Mouse (Mus musculus) kidney, embryonic 14.5 days (tissue): ENCODE measurements around the gene Spsb1. TPM values are rescaled to one million over a fixed set of nuclear protein-coding genes. Genes with fewer than 3 reads are reported as not detected.

Experiments
- ATAC-seq: fragments of 200-750 bp; cut with Nextera tagmentation; 2 replicates; pipeline ENCODE4 v1.8.0; 2017; ENCODE audit warnings: moderate number of reproducible peaks, mild to moderate bottlenecking, moderate TSS enrichment, moderate library complexity; ENCODE audit not compliant: low FRiP score, low TSS enrichment
- H3K27ac ChIP-seq: fragments of 300-500 bp; sonication (generic); 2 replicates; pipeline ENCODE4 v1.5.1; 2014; ENCODE audit warnings: low read depth, mild to moderate bottlenecking, low read length, moderate library complexity, mixed read lengths
- H3K27me3 ChIP-seq: fragments of 300-500 bp; sonication (generic); 2 replicates; pipeline ENCODE4 v1.6.1; 2014; ENCODE audit warnings: mild to moderate bottlenecking, low read length; ENCODE audit not compliant: control insufficient read depth, insufficient read depth
- H3K36me3 ChIP-seq: fragments of 300-500 bp; sonication (generic); 2 replicates; pipeline ENCODE4 v1.6.1; 2014; ENCODE audit warnings: low read length, mixed read lengths; ENCODE audit not compliant: control insufficient read depth, insufficient read depth
- H3K4me1 ChIP-seq: fragments of 300-500 bp; sonication (generic); 2 replicates; pipeline ENCODE4 v1.6.1; 2014; ENCODE audit warnings: low read length, mixed read lengths; ENCODE audit not compliant: control insufficient read depth, insufficient read depth
- H3K4me2 ChIP-seq: fragments of 300-500 bp; sonication (generic); replicated peaks from 2 replicates; pipeline ENCODE4 v1.6.1; 2014; ENCODE audit warnings: low read depth, mild to moderate bottlenecking, low read length
- H3K4me3 ChIP-seq: fragments of 300-500 bp; sonication (generic); 2 replicates; pipeline ENCODE4 v1.5.1; 2014; ENCODE audit warnings: mild to moderate bottlenecking, low read length
- H3K9ac ChIP-seq: fragments of 300-500 bp; sonication (generic); 2 replicates; pipeline ENCODE4 v1.6.1; 2014; ENCODE audit warnings: low read depth, mild to moderate bottlenecking, low read length, moderate library complexity
- H3K9me3 ChIP-seq: fragments of 300-500 bp; sonication (generic); 2 replicates; pipeline ENCODE4 v1.6.1; 2016; ENCODE audit warnings: low read length; ENCODE audit not compliant: control insufficient read depth
- WGBS: fragments of 180-500 bp; shearing (Covaris S2); extraction: QIAGEN DNeasy Blood & Tissue Kit; methylation state at CpG from one replicate; pipeline ENCODE4 v1.1.7; 2014; 5-methylcytosine and 5-hydroxymethylcytosine counted together
- polyA plus RNA-seq: library from polyadenylated mRNA; unstranded; fragments of >200 nt; fragmentation: Nextera tagmentation; extraction: Ambion mirVana; gene quantifications from 2 replicates; pipeline ENCODE4 v1.2.1, GENCODE M21; 2014

The Spsb1 gene
- polyA plus RNA-seq, 1 experiment from 2014 or later: 9.6 TPM

DNA sequence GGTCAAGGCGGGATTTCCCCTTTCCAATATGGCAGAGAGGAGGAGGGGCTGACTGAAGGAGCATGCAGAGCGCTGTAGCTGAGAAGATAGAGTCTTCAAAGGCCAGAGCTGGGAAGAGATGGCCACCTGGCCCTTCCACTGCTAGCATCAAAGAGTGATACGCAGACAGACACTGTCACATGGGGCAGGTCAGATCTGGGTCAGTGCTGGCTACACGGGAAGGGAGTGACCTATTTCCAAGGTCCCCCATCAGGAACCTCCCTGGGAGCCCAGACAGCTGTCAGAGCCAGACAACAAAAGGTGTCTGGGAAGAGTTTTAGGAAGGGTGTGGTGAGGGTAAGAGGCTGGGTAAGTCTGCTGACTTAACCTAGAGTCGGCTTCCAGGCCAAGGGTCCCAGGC, 17.9 kb downstream of the Spsb1 start:
- H3K36me3 ChIP-seq: no peaks in the 10 kb centered on the region
- 42% methylated on average over 5 of the region's 5 CpGs for WGBS
- no peak overlapping the region for H3K27ac ChIP-seq
- H3K9ac ChIP-seq: no peak overlapping the region
- H3K9me3 ChIP-seq: no peaks in the 10 kb centered on the region
- ATAC-seq: no peak; the same call in 1 of the 2 replicates
- no peak overlapping the region for H3K4me3 ChIP-seq
- peaks cover 18% of the 10 kb centered on the region for H3K4me1 ChIP-seq
- H3K27me3 ChIP-seq: no peaks in the 10 kb centered on the region
- H3K4me2 ChIP-seq: no peak overlapping the region

DNA sequence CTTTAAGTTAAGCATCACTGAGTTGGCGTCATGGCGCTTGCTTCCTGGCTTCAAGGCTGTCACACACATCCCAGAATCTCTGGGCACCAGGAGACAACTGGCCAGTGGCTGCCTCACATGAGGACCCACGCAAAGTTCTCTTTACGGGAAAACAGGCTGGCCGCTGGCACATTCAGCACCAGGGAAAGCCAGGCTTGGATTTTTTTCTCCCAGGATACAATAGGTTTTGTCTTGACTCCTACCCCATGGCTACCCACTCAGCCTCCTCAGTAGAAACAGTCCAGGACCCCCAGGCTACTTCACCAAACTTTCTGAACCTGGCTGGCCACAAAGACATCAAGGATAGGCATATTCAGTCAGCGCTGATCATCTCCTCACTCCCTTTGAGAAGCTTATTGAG, 19.4 kb downstream of the Spsb1 start:
- Histone ChIP-seq H3K9me3 (no peaks in the 10 kb centered on the region), H3K4me3 (no peak overlapping the region), H3K36me3 (no peaks in the 10 kb centered on the region), H3K27ac (no peak overlapping the region), H3K4me2 (no peak overlapping the region), H3K4me1 (peaks cover 18% of the 10 kb centered on the region), H3K9ac (no peak overlapping the region), H3K27me3 (no peaks in the 10 kb centered on the region)
- no peak for ATAC-seq
- WGBS: 86% methylated on average over 6 of the region's 6 CpGs

- H3K4me3 ChIP-seq: no peak overlapping the region
- no peaks in the 10 kb centered on the region for H3K36me3 ChIP-seq
- H3K27ac ChIP-seq: no peak overlapping the region
- peaks cover 9% of the 10 kb centered on the region for H3K4me1 ChIP-seq
- H3K9ac ChIP-seq: no peak overlapping the region
- no peak overlapping the region for H3K4me2 ChIP-seq
- H3K9me3 ChIP-seq: no peaks in the 10 kb centered on the region
- 72% methylated on average over 16 of the region's 16 CpGs for WGBS
- H3K27me3 ChIP-seq: no peaks in the 10 kb centered on the region
- no peak for ATAC-seq
Observed at GRCm38 (mm10) chr4:149933519-149934245, 21.2 kb downstream of the Spsb1 start.

DNA sequence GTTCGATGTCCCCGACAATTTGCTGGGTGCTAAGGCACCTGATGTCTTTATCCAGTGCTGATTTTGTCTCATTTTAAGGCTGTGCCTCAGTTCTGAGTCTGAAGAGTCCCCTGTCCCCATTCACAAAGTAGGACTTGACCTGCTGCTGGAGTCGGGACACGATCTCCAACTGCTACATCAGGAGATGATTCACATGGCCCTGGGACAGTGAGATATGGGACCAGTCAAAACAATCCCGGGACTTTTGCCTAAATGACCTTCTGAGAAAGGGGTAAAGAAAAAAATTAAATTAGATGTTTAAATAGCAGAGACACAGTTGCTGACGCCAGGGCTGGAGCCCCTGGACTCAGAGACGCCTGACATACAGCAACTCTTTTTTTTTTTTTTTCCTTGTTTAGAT, 21.8 kb downstream of the Spsb1 start:
- ATAC-seq: no peak
- no peak overlapping the region for H3K9ac ChIP-seq
- H3K4me3 ChIP-seq: no peak overlapping the region
- WGBS: 90% methylated on average over 7 of the region's 7 CpGs
- no peaks in the 10 kb centered on the region for H3K36me3 ChIP-seq
- H3K27me3 ChIP-seq: no peaks in the 10 kb centered on the region
- H3K4me2 ChIP-seq: no peak overlapping the region
- H3K4me1 ChIP-seq: peaks cover 9% of the 10 kb centered on the region; the same call in 1 of the 2 replicates
- H3K27ac ChIP-seq: no peak overlapping the region
- no peaks in the 10 kb centered on the region for H3K9me3 ChIP-seq

- Histone ChIP-seq H3K4me1 (peaks cover 9% of the 10 kb centered on the region; the same call in 1 of the 2 replicates), H3K27me3 (no peaks in the 10 kb centered on the region), H3K4me2 (no peak overlapping the region), H3K36me3 (no peaks in the 10 kb centered on the region), H3K4me3 (no peak overlapping the region), H3K9ac (no peak overlapping the region), H3K9me3 (no peaks in the 10 kb centered on the region), H3K27ac (no peak overlapping the region)
- no peak for ATAC-seq
- WGBS: 86% methylated on average over 9 of the region's 9 CpGs
Observed at GRCm38 (mm10) chr4:149932108-149932815, 22.6 kb downstream of the Spsb1 start.

DNA sequence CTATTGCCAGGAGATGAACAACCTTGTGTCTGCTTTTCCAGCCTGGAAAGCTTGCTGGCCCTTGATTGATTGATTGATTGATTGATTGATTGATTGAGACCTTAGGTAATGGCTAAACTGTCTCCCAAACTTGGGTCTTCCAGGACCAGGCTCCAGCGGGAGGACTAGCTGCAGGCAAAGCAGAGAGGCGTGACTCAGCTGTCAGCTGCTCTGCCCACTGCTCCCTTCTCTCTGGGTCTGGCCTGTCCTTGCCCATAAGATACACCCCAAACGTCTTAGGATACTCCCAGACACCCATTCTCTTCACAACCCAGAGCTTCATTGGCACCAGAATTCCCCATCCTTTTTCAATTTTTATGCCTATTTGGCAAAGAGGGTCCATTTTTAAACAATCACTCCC, 24.1 kb downstream of the Spsb1 start:
- no peak overlapping the region for H3K4me3 ChIP-seq
- 0 out of 2 replicates have a peak, but pooled peaks cover 3% of the 10 kb centered on the region for H3K4me1 ChIP-seq
- no peak overlapping the region for H3K4me2 ChIP-seq
- ATAC-seq: no peak
- H3K27me3 ChIP-seq: no peaks in the 10 kb centered on the region
- no peak overlapping the region for H3K27ac ChIP-seq
- H3K36me3 ChIP-seq: no peaks in the 10 kb centered on the region
- H3K9me3 ChIP-seq: peaks cover 2% of the 10 kb centered on the region; the same call in 1 of the 2 replicates
- no peak overlapping the region for H3K9ac ChIP-seq
- 65% methylated on average over 3 of the region's 3 CpGs for WGBS

DNA sequence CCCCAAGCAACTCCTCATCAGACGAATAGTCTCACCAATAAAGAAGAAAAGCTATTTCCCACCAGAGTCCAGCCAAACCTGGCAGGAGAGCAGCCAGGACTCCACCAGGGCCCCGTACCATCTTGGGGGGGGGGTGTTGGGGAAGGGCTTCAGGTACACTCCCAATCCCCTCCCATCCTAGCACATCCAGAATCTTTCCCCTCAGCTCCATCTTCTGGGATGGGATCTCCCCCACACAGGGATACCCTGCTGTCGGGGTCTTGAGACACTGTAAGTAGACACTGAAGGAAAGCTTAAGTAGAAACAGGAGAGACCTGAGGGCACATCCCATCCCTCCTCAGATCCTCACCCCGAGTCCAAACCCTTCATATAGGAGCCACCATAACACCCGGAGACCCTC, 31.8 kb downstream of the Spsb1 start:
- peaks cover 5% of the 10 kb centered on the region for H3K9me3 ChIP-seq
- H3K36me3 ChIP-seq: no peaks in the 10 kb centered on the region
- no peak overlapping the region for H3K9ac ChIP-seq
- 69% methylated on average over 4 of the region's 5 CpGs for WGBS
- H3K4me2 ChIP-seq: no peak overlapping the region
- no peak for ATAC-seq
- H3K27me3 ChIP-seq: no peaks in the 10 kb centered on the region
- no peak overlapping the region for H3K27ac ChIP-seq
- peaks cover 46% of the 10 kb centered on the region for H3K4me1 ChIP-seq
- H3K4me3 ChIP-seq: no peak overlapping the region

DNA sequence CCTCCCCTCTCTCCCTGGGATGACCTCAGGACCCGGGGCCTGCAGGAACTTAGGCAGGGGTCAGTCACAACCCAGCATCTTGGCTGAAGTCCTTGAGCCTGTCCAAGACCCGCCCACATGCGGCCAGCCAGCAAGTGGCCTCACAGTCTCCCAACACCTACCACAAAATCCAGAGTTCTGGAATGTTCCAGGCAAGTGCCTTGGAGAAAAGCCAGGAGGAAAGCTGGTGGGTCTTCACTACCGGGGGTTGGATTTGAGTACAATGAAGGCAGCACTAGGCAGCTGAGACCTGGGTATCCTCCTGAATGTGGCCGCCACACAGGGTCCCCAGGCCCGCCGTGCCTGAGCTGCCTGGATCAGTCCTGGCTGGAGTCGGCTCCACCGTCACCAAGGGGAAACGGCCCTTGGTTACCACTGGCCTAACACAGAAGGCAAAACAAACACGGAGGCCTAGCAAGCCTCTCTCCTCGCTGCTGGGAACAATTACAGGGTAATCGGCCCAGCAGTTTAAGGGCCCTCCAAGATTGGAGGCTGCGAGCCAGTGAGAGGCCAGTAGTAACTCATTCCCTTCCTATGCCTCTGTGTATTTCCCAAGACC, 32.6 kb downstream of the Spsb1 start:
- 17% methylated on average over 14 of the region's 14 CpGs for WGBS

DNA sequence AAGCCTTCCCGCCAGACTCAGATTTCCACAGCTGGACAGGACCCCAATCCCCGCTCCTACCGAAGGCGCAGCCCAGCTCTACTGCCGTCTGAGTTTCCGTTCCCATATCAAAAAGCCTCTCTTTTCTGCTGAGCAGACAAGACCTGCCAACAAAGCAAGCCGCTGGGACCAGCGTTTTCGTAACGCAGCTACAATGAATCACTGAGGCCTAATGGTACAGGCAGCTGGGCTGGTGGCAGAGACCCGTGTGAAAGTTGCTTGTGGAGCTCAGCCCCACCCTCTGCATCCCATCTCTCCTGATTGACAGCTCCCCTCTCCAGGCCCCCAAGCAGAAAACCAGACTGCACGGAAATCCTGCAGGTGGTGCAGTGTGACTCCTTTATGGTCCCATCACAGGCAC, 34.0 kb downstream of the Spsb1 start:
- Histone ChIP-seq H3K9ac (no peak overlapping the region), H3K27me3 (no peaks in the 10 kb centered on the region), H3K27ac (no peak overlapping the region), H3K9me3 (peaks cover 3% of the 10 kb centered on the region; the same call in 1 of the 2 replicates), H3K4me1 (peaks cover 65% of the 10 kb centered on the region), H3K4me3 (no peak overlapping the region), H3K4me2 (no peak overlapping the region), H3K36me3 (no peaks in the 10 kb centered on the region)
- ATAC-seq: no peak
- WGBS: 17% methylated on average over 12 of the region's 12 CpGs

More for the DNA sequence above, 32.6 kb downstream of the Spsb1 start:
- peak; percentile 37; the same call in 1 of the 2 replicates for ATAC-seq
- H3K27me3 ChIP-seq: no peaks in the 10 kb centered on the region
- H3K36me3 ChIP-seq: no peaks in the 10 kb centered on the region
- H3K4me2 ChIP-seq: no peak overlapping the region; the same call in 1 of the 2 replicates
- 0 out of 2 replicates have a peak overlapping the region, but pooled peaks have one; percentile 7 for H3K9ac ChIP-seq
- H3K4me3 ChIP-seq: no peak overlapping the region
- peaks cover 5% of the 10 kb centered on the region for H3K9me3 ChIP-seq
- H3K4me1 ChIP-seq: peaks cover 52% of the 10 kb centered on the region
- peak overlapping the region; percentile 67 for H3K27ac ChIP-seq
